In genomic region chr13:25115971-25116370, GRCm38 (mm10) we compare ENCODE assay signal across 8 mouse cellular contexts.
DNase-seq lines count a peak whose midpoint lies in the region; ATAC-seq lines count a peak whose summit lies in the region.

No protein-coding gene starts in this region.

- no peak overlapping the region for H3K27ac ChIP-seq in heart, embryonic 13.5 days (replicated peaks)
- no peak overlapping the region for H3K27ac ChIP-seq in lung, embryonic 16.5 days (ENCODE audit: low read length)

- H3K27me3 ChIP-seq in heart, embryonic 13.5 days (replicated peaks), result 0 out of 2 replicates have a peak, but pooled peaks cover 6% of the 10 kb centered on the region
- H3K27me3 ChIP-seq in lung, embryonic 16.5 days (ENCODE audit: control insufficient read depth, insufficient read depth, low read depth, low read length), result no peaks in the 10 kb centered on the region

- peak; percentile 14 for DNase-seq in gastrocnemius, postnatal 10 days
- no peak for DNase-seq in gastrocnemius, postnatal 25 days
- peak; percentile 52 for DNase-seq in ZHBTc4 (ENCODE audit: low read depth, low spot score)
- peak; percentile 38 to 47 for DNase-seq in cerebellum, postnatal 36 days
- peak; percentile 60 for DNase-seq in kidney, postnatal 10 days
- DNase-seq in retina, embryonic 14.5 days (ENCODE audit: low spot score), result peak; percentile 82

- 3% methylated on average over 11 of the region's 11 CpGs for WGBS in heart, embryonic 13.5 days
- 2% methylated on average over 11 of the region's 11 CpGs for WGBS in lung, embryonic 16.5 days

- H3K4me3 ChIP-seq in heart, embryonic 13.5 days, result peak overlapping the region; percentile 54
- H3K4me3 ChIP-seq in lung, embryonic 16.5 days (ENCODE audit: low read length), result peak overlapping the region; percentile 52

- H3K9ac ChIP-seq in heart, embryonic 13.5 days, result peak overlapping the region; percentile 81
- peak overlapping the region; percentile 70 for H3K9ac ChIP-seq in lung, embryonic 16.5 days (ENCODE audit: low read length)

- H3K4me1 ChIP-seq in heart, embryonic 13.5 days, result peaks cover 4% of the 10 kb centered on the region; the same call in 1 of the 2 replicates
- no peaks in the 10 kb centered on the region; the same call in 1 of the 2 replicates for H3K4me1 ChIP-seq in lung, embryonic 16.5 days (replicated peaks; ENCODE audit: control insufficient read depth, insufficient read depth, low read length)

- H3K36me3 ChIP-seq in heart, embryonic 13.5 days, result no peaks in the 10 kb centered on the region
- H3K36me3 ChIP-seq in lung, embryonic 16.5 days (ENCODE audit: control insufficient read depth, insufficient read depth, low read length), result no peaks in the 10 kb centered on the region

- H3K9me3 ChIP-seq in heart, embryonic 13.5 days, result no peaks in the 10 kb centered on the region
- H3K9me3 ChIP-seq in lung, embryonic 16.5 days (ENCODE audit: control insufficient read depth, low read length), result no peaks in the 10 kb centered on the region

- peak overlapping the region; percentile 87 for H3K4me2 ChIP-seq in heart, embryonic 13.5 days
- H3K4me2 ChIP-seq in lung, embryonic 16.5 days (ENCODE audit: low read depth, low read length), result peak overlapping the region; percentile 89

- ATAC-seq in heart, embryonic 13.5 days (ENCODE audit: extremely low read depth, insufficient number of reproducible peaks, low FRiP score, low TSS enrichment), result no peak
- ATAC-seq in lung, embryonic 16.5 days (ENCODE audit: low read depth), result peak; percentile 62; the same call in 1 of the 2 replicates
